Mouse (Mus musculus) spleen, adult 2 months (tissue): ENCODE data around the gene Bloc1s5.

Experiments used
- CTCF ChIP-seq: fragments of 200-500 bp; IDR thresholded peaks from 2 replicates; pipeline ENCODE4 v1.5.1; 2011; ENCODE audit warnings: mild to moderate bottlenecking, inconsistent platforms; ENCODE audit not compliant: insufficient read depth, insufficient read length, insufficient replicate concordance; ENCODE audit errors: extremely low read depth
- POLR2A ChIP-seq: fragments of 200-500 bp; IDR thresholded peaks from 2 replicates; pipeline ENCODE4 v1.6.1; 2011; ENCODE audit warnings: low read depth, low read length, inconsistent platforms

DNA sequence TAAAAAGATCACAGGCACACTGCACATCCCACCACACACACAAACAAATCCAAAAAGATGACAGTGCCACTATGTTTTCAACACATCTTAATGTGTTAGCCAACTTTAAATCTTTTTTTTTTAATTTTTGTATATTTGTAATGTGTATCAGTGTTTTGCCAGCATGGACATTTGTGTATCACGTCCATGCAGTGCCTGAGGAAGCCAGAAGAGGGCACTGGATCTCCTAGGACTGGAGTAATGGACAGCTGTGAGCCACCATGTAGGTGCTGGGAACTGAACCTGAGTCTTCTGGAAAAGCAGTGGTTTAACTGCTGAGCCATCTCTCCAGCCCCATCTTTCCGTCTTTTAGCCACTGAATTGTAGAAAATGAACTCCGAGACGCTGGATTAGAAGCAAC is 22.7 kb downstream of the Bloc1s5 start:
- TF ChIP-seq CTCF (no peak), POLR2A (no peak)
